Mouse (Mus musculus): ENCODE data around the gene Zfand3. TPM values are rescaled to one million over a fixed set of nuclear protein-coding genes. Genes with fewer than 3 reads are reported as not detected.

Zfand3 gene
- polyA plus RNA-seq, 1 experiment from 2014 or later: 70.3 TPM

GRCm38 (mm10) chr17:30158419-30159108 lies 154.0 kb downstream of the Zfand3 start:
- Histone ChIP-seq H3K4me2 (replicated peaks) (no peak overlapping the region), H3K27ac (no peak overlapping the region), H3K4me3 (no peak overlapping the region), H3K36me3 (no peaks in the 10 kb centered on the region), H3K9me3 (no peaks in the 10 kb centered on the region), H3K27me3 (no peaks in the 10 kb centered on the region), H3K4me1 (peaks cover 14% of the 10 kb centered on the region; the same call in 1 of the 2 replicates), H3K9ac (no peak overlapping the region)
- WGBS: 79% methylated on average over 10 of the region's 10 CpGs
- no peak for ATAC-seq (ENCODE audit: insufficient number of reproducible peaks, insufficient read depth, low FRiP score, low TSS enrichment)

GRCm38 (mm10) chr17:30159341-30159740 lies 154.8 kb downstream of the Zfand3 start:
- 76% methylated on average over 5 of the region's 5 CpGs for WGBS
- no peaks in the 10 kb centered on the region for H3K36me3 ChIP-seq
- ATAC-seq (ENCODE audit: insufficient number of reproducible peaks, insufficient read depth, low FRiP score, low TSS enrichment): no peak
- H3K27me3 ChIP-seq: no peaks in the 10 kb centered on the region
- H3K4me1 ChIP-seq: peaks cover 14% of the 10 kb centered on the region; the same call in 1 of the 2 replicates
- no peak overlapping the region for H3K27ac ChIP-seq
- H3K9ac ChIP-seq: no peak overlapping the region
- no peak overlapping the region for H3K4me2 ChIP-seq (replicated peaks)
- no peak overlapping the region for H3K4me3 ChIP-seq
- H3K9me3 ChIP-seq: no peaks in the 10 kb centered on the region

DNA sequence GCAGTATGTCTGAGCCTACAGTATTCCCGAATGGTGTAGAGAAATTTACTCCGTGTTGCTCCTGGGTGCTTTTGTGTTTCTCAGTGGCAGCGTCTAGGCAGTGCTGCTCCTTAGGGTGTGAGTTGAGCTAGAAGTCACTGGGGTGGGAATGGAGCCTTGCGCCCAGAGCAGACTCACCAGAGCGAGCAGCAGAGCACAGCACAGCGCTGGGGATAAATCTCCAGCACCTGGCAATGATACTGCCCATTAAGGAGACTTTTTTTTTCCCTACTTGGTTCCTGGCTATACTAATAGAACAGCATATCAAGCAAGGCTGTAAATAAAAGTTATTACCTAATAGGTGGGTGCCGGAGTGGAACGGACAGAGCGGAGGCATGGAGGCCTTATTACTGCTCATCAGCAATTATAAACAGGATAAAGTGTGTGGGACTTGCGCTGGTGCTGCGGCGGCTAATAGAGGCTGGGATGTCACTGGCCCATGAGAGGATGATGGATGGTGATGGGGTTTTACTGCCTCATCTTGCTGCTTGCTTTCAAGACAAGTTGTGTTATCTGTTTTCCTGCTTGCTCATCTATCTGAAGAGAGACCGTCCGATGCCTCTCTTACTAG lies 156.4 kb downstream of the Zfand3 start:
- Histone ChIP-seq H3K27me3 (no peaks in the 10 kb centered on the region), H3K9me3 (no peaks in the 10 kb centered on the region), H3K9ac (no peak overlapping the region), H3K36me3 (no peaks in the 10 kb centered on the region), H3K4me2 (replicated peaks) (no peak overlapping the region), H3K4me1 (peaks cover 11% of the 10 kb centered on the region; the same call in 1 of the 2 replicates), H3K4me3 (no peak overlapping the region), H3K27ac (no peak overlapping the region)
- no peak for ATAC-seq (ENCODE audit: insufficient number of reproducible peaks, insufficient read depth, low FRiP score, low TSS enrichment)
- WGBS: 93% methylated on average over 14 of the region's 14 CpGs

DNA sequence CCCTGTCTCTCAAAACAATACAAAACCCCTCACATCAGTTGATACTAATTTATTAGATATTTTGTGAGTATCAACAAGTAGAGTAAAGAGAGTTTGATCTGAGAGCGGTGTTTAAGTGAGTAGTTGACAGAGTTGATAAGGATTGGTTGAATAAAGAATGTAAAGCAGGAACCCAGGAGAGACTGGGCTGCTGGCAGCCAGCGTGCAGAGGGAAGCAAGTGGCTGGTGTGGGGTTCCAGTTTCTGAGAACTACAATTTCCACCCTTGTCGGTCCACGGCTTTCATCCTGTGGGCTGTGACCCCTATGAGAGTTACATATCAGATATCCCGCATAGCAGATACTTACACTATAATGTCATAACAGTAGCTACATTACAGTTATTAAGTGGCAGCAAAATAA lies 158.4 kb downstream of the Zfand3 start:
- 84% methylated on average over 5 of the region's 5 CpGs for WGBS
- Histone ChIP-seq H3K4me3 (no peak overlapping the region), H3K4me2 (replicated peaks) (no peak overlapping the region), H3K27me3 (no peaks in the 10 kb centered on the region), H3K9me3 (no peaks in the 10 kb centered on the region), H3K36me3 (no peaks in the 10 kb centered on the region), H3K9ac (no peak overlapping the region), H3K27ac (no peak overlapping the region), H3K4me1 (peaks cover 7% of the 10 kb centered on the region; the same call in 1 of the 2 replicates)
- ATAC-seq (ENCODE audit: insufficient number of reproducible peaks, insufficient read depth, low FRiP score, low TSS enrichment): no peak

GRCm38 (mm10) chr17:30163793-30164192 lies 159.3 kb downstream of the Zfand3 start:
- no peak overlapping the region for H3K4me2 ChIP-seq (replicated peaks)
- no peak for ATAC-seq (ENCODE audit: insufficient number of reproducible peaks, insufficient read depth, low FRiP score, low TSS enrichment)
- no peaks in the 10 kb centered on the region for H3K36me3 ChIP-seq
- WGBS: 64% methylated on average over 6 of the region's 6 CpGs
- no peak overlapping the region for H3K9ac ChIP-seq
- H3K9me3 ChIP-seq: no peaks in the 10 kb centered on the region
- no peaks in the 10 kb centered on the region for H3K27me3 ChIP-seq
- no peak overlapping the region for H3K4me3 ChIP-seq
- no peak overlapping the region for H3K27ac ChIP-seq
- H3K4me1 ChIP-seq: peaks cover 7% of the 10 kb centered on the region; the same call in 1 of the 2 replicates

- Histone ChIP-seq H3K4me3 (no peak overlapping the region), H3K9me3 (no peaks in the 10 kb centered on the region), H3K9ac (no peak overlapping the region), H3K36me3 (no peaks in the 10 kb centered on the region), H3K4me2 (replicated peaks) (no peak overlapping the region), H3K27me3 (no peaks in the 10 kb centered on the region), H3K4me1 (peaks cover 7% of the 10 kb centered on the region; the same call in 1 of the 2 replicates), H3K27ac (no peak overlapping the region)
- no peak for ATAC-seq (ENCODE audit: insufficient number of reproducible peaks, insufficient read depth, low FRiP score, low TSS enrichment)
- WGBS: 78% methylated on average over 9 of the region's 9 CpGs
Measured at GRCm38 (mm10) chr17:30164818-30165217, 160.3 kb downstream of the Zfand3 start.

DNA sequence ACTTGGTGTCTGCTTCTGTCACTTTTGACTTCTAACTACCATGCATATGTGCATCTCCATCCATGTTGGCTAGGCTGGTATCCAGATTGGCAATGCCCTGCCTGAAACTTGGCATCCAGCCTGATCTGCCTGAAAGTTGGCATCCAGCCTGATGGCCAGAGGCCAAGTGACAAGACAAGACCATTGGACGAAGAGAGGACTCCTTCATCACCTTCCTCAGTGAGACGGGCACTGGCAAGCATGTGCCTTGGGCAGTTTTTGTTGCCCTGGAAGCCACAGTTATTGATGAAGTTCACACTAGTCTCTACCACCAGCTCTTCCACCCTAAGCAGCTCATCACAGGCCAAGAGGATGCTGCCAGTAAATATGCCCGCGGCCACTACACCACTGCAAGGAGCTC lies 172.9 kb downstream of the Zfand3 start:
- no peaks in the 10 kb centered on the region for H3K4me1 ChIP-seq
- H3K9me3 ChIP-seq: no peaks in the 10 kb centered on the region
- peaks cover 6% of the 10 kb centered on the region for H3K36me3 ChIP-seq
- H3K9ac ChIP-seq: no peak overlapping the region
- WGBS: 96% methylated on average over 4 of the region's 4 CpGs
- H3K4me2 ChIP-seq (replicated peaks): no peak overlapping the region
- no peaks in the 10 kb centered on the region for H3K27me3 ChIP-seq
- no peak overlapping the region for H3K27ac ChIP-seq
- ATAC-seq (ENCODE audit: insufficient number of reproducible peaks, insufficient read depth, low FRiP score, low TSS enrichment): no peak
- H3K4me3 ChIP-seq: no peak overlapping the region

GRCm38 (mm10) chr17:30178402-30178801 lies 173.9 kb downstream of the Zfand3 start:
- peaks cover 6% of the 10 kb centered on the region for H3K36me3 ChIP-seq
- no peak overlapping the region for H3K4me2 ChIP-seq (replicated peaks)
- no peaks in the 10 kb centered on the region for H3K4me1 ChIP-seq
- no peaks in the 10 kb centered on the region for H3K27me3 ChIP-seq
- ATAC-seq (ENCODE audit: insufficient number of reproducible peaks, insufficient read depth, low FRiP score, low TSS enrichment): no peak
- no peak overlapping the region for H3K9ac ChIP-seq
- 100% methylated on average over 1 of the region's 1 CpGs for WGBS
- H3K27ac ChIP-seq: no peak overlapping the region
- no peak overlapping the region for H3K4me3 ChIP-seq
- no peaks in the 10 kb centered on the region for H3K9me3 ChIP-seq

- Histone ChIP-seq H3K4me3 (no peak overlapping the region), H3K9ac (no peak overlapping the region)
- 85% methylated on average over 6 of the region's 6 CpGs for WGBS
Measured at GRCm38 (mm10) chr17:30180197-30180596, 175.7 kb downstream of the Zfand3 start.

DNA sequence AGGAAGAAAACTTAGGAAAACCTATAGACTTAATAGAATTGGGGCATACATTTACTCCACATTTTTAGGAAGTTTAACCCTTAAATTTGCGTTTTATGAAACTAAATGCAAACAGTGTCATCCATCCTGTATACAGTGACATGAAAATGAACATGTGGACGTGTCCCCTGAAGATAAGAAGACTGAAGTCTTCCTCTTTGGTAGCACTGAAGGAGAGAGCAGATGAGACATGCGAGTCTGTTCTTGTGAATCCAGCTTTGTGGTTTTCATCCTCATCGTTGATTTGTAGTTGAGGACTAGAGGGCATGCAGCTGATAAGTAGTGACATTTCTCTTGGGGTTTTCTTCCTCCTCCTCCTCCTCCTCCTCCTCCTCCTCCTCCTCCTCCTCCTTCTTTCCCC lies 177.0 kb downstream of the Zfand3 start:
- 91% methylated on average over 4 of the region's 4 CpGs for WGBS
- H3K4me3 ChIP-seq: no peak overlapping the region
- no peak overlapping the region for H3K4me2 ChIP-seq (replicated peaks)
- H3K27me3 ChIP-seq: no peaks in the 10 kb centered on the region
- no peak for ATAC-seq (ENCODE audit: insufficient number of reproducible peaks, insufficient read depth, low FRiP score, low TSS enrichment)
- peaks cover 6% of the 10 kb centered on the region for H3K36me3 ChIP-seq
- no peaks in the 10 kb centered on the region for H3K9me3 ChIP-seq
- no peak overlapping the region for H3K27ac ChIP-seq
- no peak overlapping the region for H3K9ac ChIP-seq
- no peaks in the 10 kb centered on the region for H3K4me1 ChIP-seq

More at GRCm38 (mm10) chr17:30180197-30180596, 175.7 kb downstream of the Zfand3 start:
- Histone ChIP-seq H3K36me3 (peaks cover 6% of the 10 kb centered on the region), H3K27ac (no peak overlapping the region), H3K4me1 (no peaks in the 10 kb centered on the region), H3K27me3 (no peaks in the 10 kb centered on the region), H3K4me2 (replicated peaks) (no peak overlapping the region), H3K9me3 (no peaks in the 10 kb centered on the region)
- no peak for ATAC-seq (ENCODE audit: insufficient number of reproducible peaks, insufficient read depth, low FRiP score, low TSS enrichment)

GRCm38 (mm10) chr17:30182063-30182462 lies 177.5 kb downstream of the Zfand3 start:
- no peak overlapping the region for H3K4me2 ChIP-seq (replicated peaks)
- no peak overlapping the region for H3K9ac ChIP-seq
- H3K27me3 ChIP-seq: no peaks in the 10 kb centered on the region
- peaks cover 6% of the 10 kb centered on the region for H3K36me3 ChIP-seq
- ATAC-seq (ENCODE audit: insufficient number of reproducible peaks, insufficient read depth, low FRiP score, low TSS enrichment): no peak
- H3K27ac ChIP-seq: no peak overlapping the region
- no peak overlapping the region for H3K4me3 ChIP-seq
- peaks cover 1% of the 10 kb centered on the region; the same call in 1 of the 2 replicates for H3K4me1 ChIP-seq
- H3K9me3 ChIP-seq: no peaks in the 10 kb centered on the region
- 81% methylated on average over 2 of the region's 2 CpGs for WGBS

- Histone ChIP-seq H3K9ac (no peak overlapping the region), H3K9me3 (no peaks in the 10 kb centered on the region), H3K36me3 (no peaks in the 10 kb centered on the region), H3K27me3 (no peaks in the 10 kb centered on the region), H3K27ac (no peak overlapping the region), H3K4me3 (no peak overlapping the region), H3K4me2 (replicated peaks) (no peak overlapping the region), H3K4me1 (peaks cover 14% of the 10 kb centered on the region)
- ATAC-seq (ENCODE audit: insufficient number of reproducible peaks, insufficient read depth, low FRiP score, low TSS enrichment): no peak
- WGBS: 95% methylated on average over 6 of the region's 6 CpGs
Measured at GRCm38 (mm10) chr17:30183561-30183960, 179.0 kb downstream of the Zfand3 start.
